Mouse (Mus musculus) lung, postnatal 0 days (tissue): ENCODE data around the gene Sh3gl2.

ENCODE experiments used
- CTCF ChIP-seq: IDR thresholded peaks from 2 replicates; pipeline ENCODE4 v1.5.1; 2016; ENCODE audit warnings: antibody characterized with exemption, mild to moderate bottlenecking
- EP300 ChIP-seq: IDR thresholded peaks from 2 replicates; pipeline ENCODE4 v1.6.1; 2016; ENCODE audit warnings: antibody characterized with exemption, mild to moderate bottlenecking, control low read depth

DNA sequence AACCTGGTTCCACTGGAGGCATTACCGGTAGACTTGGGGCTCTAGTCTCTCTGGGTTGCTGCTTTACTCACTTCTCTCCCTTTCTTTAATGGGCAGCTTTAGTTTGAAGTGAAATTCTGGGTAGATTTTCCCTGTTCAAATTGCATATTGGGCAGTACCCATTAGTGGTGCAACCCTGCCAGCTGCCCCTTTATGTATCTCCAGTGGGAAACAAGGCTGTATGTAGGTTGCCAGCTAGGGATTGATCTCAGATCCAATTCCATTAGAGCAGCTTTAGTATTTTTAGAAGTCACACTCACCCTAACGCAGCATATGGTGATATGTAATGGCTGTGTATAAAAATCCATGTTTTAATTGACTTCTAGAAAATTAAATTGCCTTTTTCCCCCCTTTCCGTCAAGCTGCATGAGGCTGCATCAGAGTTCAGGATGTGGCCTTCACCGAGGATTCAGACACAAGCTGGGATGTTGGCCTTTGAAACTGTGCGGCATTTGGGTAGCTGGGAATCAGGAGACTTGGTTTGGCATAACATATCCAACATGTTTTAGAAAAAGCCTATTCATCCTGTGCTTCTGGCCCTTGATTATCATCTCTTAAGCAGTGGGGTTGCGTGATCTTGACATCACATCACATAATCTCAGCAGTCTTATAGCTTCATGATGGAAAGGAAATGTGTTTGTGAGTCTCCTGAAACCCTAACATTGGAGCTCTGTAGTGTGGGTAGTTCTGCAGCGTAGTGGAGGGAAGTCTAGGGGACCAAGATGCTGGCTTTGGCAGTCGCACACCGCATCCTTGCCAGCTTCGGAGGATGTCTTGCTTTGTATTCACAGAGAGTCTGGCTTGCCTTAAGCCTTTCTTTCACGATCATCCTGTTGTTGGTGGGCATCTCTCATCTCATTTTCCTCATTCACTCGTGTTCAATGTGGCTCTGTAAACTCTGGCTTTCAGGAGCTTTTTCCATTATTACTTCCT, 56.0 kb downstream of the Sh3gl2 start:
- TF ChIP-seq CTCF, result no peak
- no peak for TF ChIP-seq EP300
